Mouse (Mus musculus): ENCODE measurements around the gene Grm4.

- TF ChIP-seq POLR2A (IDR thresholded peaks at IDR 0.05; ENCODE audit: low read depth, low read length) (no peak), CTCF (conservative IDR thresholded peaks at IDR 0.05; ENCODE audit: insufficient read depth, insufficient read length, low read depth, low read length) (no peak)
Observed at GRCm38 (mm10) chr17:27409006-27409405, 112.2 kb downstream of the Grm4 start.

Measured in kidney, adult 2 months (tissue).